Mouse (Mus musculus) frontal cortex, postnatal 10 days (tissue): Measurements from ENCODE around the gene Ankrd36.
"Not testable (repeated sequence)": the region's sequence is repeated elsewhere in the genome, so short reads cannot be mapped to it uniquely, and the experiment has no call there.

Experiments
- DNase-seq, 2 experiments: peaks; one replicate each; pipeline ENCODE4 v3.0.0; 2022; ENCODE audit warnings: low spot score in 2 of 2, mixed read lengths in 1 of 2

Gene Ankrd36

DNA sequence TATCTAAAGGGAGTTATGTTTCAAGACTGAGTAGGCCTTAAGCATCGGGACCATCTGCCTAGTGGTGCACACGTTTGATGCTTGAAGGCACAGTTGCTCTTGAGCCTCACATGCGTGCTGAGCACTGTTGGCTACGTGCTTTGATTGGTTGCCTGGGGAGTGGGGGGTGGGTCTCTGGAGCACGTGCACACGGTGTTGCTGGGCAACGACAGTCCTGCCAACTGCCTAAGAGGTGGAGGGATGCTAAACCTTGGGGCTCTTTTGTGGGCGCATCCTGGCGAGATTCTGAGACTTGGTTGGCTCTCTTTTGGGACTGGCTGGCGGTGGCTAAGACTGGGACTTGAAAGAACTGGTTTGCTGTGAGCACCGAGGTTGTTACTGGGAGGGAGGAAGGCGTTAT, at the start of gene Ankrd36:
TSS of gene Ankrd36 (plus strand) at position 211 of the 400 bp plus-strand sequence.
- DNase-seq: no peak

- DNase-seq: peak; percentile 94 to 96
Observed at GRCm38 (mm10) chr11:5520412-5521265, 48.8 kb upstream of the Ankrd36 start, which contains the start of gene Xbp1. Gene Xbp1, plus strand, starts transcription at chr11:5520659.

GRCm38 (mm10) chr11:5521266-5521515, 48.3 kb upstream of the Ankrd36 start:
- DNase-seq: no peak

- DNase-seq: peak; percentile 57 to 64
Observed at GRCm38 (mm10) chr11:5521516-5522291, 47.8 kb upstream of the Ankrd36 start.

GRCm38 (mm10) chr11:5522798-5523415, 46.6 kb upstream of the Ankrd36 start:
- DNase-seq: no peak

DNA sequence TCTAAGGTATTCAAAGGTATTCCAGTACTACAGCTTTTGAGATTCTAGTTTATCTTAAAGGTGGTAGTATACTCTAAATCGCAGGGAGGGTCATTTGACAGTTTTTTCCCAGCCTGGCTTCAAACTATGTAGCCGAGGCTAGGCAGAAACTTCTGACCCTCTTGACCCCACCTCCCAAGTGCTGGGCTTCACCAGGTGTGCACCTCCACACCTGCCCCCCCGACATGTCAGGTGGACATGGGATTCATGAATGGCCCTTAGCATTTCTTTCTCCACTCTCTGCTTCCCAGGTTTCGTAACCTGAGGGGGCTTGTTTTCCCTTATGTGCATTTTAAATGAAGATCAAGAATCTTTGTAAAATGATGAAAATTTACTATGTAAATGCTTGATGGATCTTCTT, 44.1 kb upstream of the Ankrd36 start:
- DNase-seq: no peak

- DNase-seq: no peak
Observed at GRCm38 (mm10) chr11:5526573-5527439, 42.7 kb upstream of the Ankrd36 start.

- no peak for DNase-seq
Observed at GRCm38 (mm10) chr11:5527865-5528523, 41.5 kb upstream of the Ankrd36 start.

GRCm38 (mm10) chr11:5528841-5529240, 40.6 kb upstream of the Ankrd36 start:
- DNase-seq: no peak

- no peak for DNase-seq
Observed at GRCm38 (mm10) chr11:5530172-5530571, 39.3 kb upstream of the Ankrd36 start.

- no peak for DNase-seq
Observed at GRCm38 (mm10) chr11:5530717-5531116, 38.8 kb upstream of the Ankrd36 start.

DNA sequence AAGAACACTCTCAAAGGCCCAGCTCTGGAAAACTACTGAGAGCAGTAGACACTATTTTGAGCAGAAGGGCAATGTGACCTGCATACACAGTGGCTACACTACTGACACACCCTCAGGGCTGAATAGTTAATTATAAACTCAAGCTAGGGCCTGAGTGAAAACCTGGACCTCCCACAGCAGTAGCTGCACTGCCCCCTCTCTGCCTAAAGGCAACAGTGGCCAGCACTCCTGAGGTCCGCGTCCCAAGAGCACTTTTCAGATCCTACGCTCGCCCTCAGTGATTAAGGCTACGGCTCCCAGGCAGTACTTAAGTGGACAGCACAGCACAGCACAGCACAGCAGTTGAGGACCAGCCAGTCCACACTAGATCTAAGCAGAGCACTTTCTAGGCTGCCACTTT, 36.4 kb upstream of the Ankrd36 start:
- DNase-seq: no peak

DNA sequence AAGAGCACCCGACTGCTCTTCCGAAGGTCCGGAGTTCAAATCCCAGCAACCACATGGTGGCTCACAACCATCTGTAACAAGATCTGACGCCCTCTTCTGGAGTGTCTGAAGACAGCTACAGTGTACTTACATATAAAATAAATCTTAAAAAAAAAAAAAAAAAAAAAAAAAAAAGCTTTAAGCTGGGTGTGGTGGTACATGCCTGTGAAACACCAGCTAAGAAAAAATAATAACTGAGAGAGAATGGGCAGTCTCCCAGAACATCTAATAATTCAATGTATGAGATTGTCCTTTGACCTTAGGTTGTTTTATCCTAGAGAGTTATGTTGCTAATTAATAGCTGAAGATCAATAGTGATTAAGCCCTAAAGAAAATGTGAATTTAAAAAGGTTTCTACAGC, 32.0 kb upstream of the Ankrd36 start:
- DNase-seq: not testable (repeated sequence)

DNA sequence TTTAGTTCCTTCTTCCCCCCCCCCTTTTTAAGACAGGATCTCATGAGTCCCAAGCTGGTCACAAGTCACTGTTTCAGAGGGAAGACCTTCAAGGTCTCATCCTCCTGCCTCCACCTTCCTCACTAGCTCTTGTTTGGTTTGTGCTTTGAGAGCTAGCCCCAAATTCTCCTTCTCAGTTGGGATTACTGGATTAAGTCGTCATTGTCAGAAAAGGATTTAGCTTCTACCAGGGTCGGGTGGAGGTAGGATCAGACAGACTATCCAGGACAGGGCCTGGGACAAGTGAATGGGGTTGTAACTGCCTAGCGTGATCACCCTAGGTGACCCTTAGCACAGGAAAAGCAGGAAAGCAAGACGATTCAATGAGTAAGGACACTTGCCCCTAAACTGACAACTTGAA, 29.2 kb upstream of the Ankrd36 start:
- no peak for DNase-seq

- no peak for DNase-seq
Observed at GRCm38 (mm10) chr11:5541230-5541798, 28.2 kb upstream of the Ankrd36 start.

DNA sequence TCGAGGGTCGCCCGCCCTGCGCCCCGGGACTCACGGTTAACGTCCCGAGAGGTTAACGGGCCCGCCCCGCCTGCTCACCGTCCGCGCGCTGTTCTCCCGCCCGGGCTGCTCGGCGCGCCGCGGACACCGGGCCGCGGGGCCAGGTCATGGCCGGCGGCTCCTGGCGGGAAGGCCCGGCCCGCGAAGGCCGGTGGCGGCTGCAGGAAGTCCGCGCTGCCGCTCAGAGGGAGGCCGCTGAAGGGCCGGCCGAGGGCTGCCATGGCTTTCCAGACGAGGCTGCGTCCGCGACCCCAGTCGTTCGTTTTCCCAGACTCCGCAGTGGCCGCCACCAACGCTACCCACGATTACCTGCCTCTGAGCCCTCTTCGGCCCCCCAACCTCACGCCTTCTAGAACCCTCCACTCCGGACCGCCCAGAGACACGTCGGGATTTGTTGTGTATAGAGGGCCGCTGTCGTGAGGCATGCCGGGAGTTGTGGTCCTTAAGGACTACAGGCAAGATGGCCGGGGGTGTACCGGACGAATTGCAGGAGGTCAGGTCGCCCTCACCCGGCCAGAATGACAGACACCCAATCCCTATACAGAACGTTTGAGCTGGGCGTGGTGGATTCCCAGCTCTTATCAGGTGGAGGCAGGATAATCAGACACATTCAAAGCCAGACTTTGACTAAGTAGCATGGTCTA, 27.5 kb upstream of the Ankrd36 start, which contains the start of gene Ccdc117:
TSS of gene Ccdc117 (minus strand) at position 389 of the 683 bp plus-strand sequence.
- DNase-seq: peak; percentile 77 to 85

DNA sequence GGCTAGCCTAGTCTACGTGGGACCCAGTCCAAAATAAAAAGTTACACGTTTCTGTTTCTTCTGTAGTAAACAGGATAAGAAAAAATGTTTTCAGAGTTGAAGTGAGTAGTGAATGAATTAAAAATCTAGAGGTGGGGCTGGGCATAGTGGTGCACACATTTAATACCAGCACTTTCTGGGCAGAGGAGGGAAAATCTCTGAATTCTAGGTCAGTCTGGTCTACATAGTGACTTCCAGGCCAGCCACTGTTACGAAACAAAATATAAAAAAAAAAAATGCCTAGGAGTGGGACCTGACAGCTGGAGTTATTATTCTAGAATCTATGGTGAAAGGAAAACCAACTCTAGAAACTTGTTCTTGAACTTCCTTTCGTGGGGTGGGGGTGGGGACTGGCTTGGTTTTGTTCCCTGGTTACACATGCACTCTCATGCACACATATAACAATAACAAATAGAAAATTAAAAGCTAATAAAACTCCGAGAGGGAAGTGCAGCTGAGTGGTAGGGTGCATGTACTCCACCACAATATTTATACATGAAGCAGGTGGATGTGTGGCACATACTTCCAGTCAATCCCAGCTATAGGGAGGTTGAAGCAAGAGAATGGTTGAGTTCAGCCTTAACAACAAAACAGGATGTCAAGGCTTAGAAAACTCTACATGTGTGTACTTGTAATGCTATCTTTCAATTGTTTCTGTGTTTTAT, 26.9 kb upstream of the Ankrd36 start:
- no peak for DNase-seq

GRCm38 (mm10) chr11:5543281-5543680, 26.2 kb upstream of the Ankrd36 start:
- no peak for DNase-seq

GRCm38 (mm10) chr11:5544709-5545108, 24.8 kb upstream of the Ankrd36 start:
- DNase-seq: not testable (repeated sequence)
